Mouse (Mus musculus) cerebellum, adult (tissue): Measurements from ENCODE around the gene Gm6583.

Experiments used
- ATAC-seq: cut with Nextera tagmentation; 2 replicates; pipeline ENCODE4 v1.9.2; 2017; ENCODE audit warnings: mild to moderate bottlenecking, moderate library complexity, mixed read lengths; ENCODE audit not compliant: insufficient number of reproducible peaks, low FRiP score, low TSS enrichment

The Gm6583 gene

DNA sequence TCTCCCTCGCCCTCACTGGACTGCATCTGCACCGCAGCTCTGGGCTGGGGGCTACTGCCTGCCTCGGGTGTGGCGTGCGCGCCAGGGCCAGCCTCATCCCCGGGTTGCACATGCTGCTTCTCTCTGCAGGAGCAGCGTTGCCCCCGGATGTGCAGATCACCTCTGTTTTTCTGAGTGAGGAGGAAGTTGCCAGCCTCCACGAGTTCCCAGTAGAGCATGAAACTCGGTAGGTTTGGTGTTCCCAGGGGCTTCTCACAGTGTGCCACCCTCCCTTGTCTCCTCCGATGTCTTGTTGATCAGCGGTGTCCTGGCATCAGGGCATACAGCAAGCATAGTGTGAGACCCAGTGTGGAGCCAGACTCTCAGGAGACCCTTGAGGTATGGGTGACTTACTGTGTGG is 13.5 kb upstream of the Gm6583 start:
- ATAC-seq, result no peak

DNA sequence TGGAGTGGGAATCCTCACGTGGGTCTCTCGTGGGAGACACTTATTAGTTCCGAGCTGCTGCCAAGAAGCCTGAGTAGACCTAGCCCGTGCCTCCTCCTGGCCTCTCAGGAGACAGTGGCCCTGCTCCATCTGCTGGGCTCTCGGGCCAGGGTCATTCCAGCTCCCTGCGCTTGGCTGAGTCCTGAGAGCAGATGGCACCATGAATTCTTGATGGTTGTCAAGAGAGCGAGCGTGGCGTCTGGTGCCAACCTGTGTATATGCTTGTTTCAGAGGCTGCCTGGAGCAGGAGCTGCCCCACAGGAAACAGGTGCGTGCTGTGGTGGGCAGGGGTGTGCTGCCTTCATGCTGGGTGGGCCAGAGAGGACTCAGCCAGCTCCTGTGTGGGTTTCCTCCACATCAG is 12.8 kb upstream of the Gm6583 start:
- ATAC-seq, result peak; percentile 81

DNA sequence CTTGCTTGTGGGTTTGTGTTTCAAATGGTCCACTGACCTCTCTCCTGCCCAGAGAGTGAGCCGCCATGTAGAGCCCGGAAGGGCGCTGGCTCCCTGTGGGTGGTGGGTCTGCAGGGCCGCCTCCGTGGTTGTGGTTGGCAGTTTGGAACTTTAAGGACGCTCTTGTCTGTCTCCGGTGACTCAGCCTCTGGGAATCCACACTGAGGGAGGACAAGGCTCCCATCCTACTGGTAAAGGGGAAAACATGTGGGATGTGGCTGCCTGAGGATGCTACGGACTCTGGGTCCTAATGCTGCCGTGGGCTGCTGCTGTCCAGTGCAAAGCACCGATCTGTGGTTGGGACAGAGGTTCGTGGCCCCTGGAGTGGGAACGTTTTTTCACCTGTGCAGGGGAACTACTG is 12.1 kb upstream of the Gm6583 start:
- ATAC-seq, result no peak

DNA sequence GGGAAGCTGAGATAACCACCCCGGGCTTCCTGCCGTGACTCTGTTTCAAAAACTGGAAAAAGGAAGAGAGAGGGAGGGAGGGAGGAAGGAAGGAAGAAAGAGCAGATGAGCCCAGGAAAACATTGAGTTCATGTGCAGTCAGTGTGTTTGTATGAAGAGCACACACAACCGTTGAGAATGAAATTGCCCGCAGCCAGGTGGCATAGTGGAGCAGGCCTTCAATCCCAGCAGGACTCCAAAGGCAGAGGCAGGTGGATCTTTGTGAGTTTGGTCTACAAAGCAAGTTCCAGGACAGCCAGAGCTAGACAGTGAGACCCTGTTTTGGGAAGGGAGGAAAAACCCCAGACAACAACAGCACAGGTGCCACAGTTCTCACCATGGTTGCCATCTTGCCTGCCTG is 11.5 kb upstream of the Gm6583 start:
- no peak for ATAC-seq

DNA sequence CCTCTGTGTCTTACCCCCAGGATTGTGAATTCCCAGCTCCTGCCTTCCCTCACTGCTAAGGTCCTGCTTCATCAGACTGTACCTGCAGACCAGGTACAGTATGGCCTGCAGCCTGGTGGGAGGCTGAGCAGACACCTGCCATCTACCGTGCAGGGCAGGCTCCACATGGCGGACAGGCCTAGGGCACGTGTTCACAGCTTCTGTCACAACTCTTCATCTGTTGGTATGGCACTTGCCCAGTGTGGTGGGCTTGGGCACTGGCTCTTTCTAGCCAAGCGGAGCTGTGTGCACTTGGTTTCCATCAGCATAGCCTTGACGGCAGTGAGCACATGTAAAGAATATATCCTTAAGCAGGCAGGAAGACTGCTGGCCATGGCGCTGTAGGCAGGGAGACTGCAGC is 11.0 kb upstream of the Gm6583 start:
- no peak for ATAC-seq

DNA sequence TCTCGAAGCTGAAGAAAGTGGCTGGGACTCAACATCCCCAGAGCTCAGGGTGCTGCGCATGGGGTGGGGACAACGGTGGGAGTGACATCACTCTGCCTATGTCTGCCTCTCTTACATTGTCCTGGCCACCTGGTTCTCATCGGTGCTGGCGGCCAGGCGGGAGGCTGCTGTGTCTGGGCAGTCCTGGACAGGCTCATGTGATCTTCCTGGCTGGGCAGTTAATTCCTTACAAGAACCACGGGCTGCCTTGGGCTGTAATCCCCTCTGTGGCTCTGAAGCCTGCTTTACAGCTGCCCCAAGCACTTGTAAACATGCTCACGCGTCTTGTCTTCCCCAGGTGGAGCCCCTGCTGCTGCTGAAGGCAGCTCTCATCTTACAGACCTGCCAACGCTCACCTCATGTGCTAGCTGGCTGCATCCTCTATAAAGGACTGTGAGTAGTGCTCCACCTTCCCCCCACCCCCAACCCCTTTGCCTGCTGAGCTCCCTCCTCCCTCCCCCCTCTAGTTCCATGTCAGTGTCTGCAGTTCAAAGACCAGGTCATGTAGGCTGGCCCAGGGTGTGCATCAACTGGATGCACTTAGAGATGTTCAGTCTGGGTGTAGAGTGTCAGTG is 8.5 kb upstream of the Gm6583 start:
- no peak for ATAC-seq

DNA sequence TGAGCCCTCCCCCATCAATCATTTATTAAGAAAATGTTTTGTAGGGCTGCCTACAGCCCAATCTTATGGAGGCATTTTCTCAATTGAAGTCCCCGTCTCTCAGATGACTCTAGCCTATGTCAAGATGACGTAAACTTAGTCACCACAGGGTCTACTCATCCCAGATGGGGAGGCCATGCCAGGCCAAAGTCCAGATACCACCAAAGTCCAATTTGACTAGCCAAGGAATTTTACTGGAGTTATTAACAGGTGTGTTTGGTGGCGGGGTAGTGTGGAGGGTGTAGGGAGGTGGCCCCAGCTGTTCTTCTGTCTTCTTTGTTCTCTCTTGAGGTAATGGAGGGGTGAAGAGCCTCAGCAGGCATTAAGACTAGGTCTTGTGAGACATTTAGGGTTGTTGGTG is 4.2 kb upstream of the Gm6583 start:
- no peak for ATAC-seq

DNA sequence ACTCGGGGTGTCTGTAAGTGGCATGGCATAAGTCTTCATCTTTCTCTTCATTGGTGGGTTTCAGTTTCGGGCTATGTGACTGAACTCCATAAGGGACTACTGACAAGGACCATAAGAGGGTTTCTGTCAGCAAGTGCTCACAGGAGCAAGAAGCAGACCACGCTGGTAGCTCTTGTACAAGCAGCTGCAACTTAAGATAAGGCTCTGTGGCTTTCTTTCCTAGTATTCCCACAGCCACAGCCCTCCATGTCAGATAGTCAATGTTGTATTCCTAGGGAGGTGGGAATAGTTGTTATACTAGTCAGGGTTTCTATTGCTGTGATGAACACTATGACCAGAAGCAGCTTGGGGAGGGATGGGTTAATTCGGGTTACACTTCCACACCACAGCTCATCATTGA is 3.7 kb upstream of the Gm6583 start:
- ATAC-seq, result no peak

DNA sequence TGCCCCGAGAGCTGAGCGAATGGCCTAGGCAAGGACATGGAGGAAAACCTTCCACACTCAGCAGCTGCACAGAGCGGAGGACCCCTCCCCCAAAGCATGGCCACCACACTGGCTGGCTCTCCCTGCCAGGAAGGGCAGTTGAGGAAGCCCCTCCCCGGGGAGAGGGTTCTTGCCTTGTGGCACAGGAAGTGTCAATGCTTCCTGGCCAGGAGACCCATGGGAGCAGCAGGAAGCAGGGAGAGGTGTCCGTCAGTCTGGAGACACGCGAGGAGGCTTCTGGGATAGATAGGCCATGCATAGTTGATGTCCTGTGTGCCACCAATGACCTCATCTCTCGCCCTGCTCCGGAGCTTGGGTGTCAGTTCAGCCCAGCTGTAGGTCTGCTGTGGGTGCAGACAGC is 489 bp upstream of the Gm6583 start:
- ATAC-seq, result no peak

DNA sequence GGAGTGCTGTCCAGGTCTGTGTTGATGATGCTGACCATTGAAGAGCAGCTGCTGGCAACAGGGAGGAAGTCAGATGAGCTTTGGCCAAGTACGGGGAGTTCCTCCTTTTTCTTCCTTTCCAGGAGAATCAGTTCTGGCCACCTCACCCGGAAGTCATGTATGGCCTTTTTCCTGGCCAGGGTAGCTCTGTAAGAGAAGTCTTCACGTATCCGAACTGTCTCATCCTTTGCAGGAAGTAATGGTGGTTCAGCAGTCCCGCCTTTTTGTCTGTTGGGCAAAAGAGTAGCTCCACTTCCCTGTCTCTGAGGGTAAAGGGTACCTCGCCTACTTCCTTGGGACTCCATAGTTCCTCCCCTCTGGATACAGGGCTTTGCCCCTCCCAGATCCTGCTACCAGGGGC is 340 bp downstream of the Gm6583 start:
- ATAC-seq, result no peak

DNA sequence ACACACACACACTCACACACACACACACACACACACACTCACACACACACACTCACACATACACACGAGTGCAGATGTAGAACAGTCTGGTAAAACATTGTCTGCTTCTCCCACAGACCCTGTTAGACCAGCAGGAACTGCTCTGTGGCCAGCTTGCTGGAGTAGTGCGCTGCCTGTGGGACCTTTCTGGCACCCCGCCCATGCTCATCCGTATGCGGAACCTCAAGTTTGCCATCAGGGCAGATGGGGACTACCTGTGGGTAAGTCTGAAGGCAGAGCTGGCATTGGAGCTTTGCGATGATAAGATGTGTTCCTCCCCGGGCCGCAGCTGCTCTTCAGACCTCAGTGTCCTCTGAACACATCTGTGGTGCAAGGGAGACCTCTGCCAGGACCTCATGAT is 6.7 kb downstream of the Gm6583 start:
- ATAC-seq, result no peak

DNA sequence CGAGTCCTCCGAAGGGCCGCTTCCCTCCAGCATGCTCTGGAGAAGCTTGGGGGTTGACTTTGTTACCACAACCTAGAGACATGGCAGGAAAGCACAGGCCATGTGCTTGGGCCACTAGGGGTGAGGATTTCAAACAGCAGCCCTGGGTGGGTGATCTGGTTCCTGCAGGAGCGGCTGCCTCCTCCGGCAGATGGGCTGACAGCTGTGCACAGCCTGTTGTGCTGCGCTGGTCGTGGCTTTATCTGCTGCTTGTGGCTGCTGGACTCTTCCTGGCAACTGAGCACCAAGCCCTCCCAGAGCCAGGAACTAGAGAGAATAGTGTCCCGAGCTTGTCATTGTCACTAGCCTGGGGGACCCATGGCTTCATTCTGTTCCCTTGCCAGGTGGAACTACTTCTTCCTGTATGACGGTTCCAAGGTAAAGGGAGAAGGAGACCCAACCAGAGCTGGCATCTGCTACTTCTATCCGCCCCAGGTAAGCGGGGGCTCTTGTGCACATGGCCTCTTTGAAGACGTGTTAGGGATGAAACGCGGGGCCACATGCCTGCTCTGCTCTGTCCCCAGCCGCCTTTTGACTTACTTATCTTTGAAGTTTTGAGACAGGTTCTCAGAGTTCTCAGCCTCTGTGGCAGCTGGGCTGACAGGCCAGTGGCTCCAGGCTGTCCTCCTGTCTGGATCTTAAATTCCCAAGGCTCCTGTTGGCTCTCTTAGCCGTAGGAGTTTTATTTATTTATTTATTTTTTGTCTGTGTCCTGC is 9.4 kb downstream of the Gm6583 start:
- ATAC-seq, result no peak

DNA sequence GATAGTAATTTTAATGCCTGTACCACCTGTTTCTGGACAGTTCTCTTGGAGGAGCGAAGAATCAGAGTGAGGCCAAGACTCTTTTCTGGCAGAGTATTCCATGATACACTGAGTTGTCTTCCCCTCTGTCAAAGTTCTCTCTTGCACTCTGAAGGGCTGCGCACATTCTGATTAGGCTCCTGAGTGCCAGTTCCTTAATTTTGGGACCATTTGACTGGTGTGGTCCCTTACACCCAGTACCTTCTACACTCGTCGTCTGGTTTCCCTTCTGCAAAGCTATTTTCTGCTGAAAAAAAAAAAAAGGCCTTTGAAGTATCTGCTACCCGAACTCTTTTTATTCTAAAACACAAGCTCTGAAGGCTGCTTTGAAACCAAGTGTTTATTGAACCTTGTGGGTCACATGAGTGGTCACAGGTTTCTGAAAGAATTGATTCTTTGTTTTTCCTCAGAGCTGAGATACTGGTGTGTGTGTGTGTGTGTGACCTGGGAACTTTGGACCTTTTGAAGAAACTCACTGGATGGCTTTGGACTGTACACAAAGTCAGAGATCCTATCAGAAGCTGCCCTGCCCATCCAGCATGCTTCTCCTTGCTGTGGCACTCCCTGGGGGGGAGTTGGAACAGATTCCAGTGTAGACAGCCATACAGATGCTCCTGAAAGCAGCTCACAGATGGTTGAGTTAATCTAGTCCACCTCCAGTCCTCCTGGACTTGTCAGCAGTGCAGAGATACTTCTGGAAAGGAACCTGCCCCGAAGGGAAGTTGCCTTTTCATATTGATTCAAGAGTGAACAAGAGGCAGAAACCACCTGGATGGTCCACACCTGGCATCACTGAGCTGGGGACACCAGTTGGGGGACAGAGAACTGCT is 11.5 kb downstream of the Gm6583 start:
- ATAC-seq, result no peak

DNA sequence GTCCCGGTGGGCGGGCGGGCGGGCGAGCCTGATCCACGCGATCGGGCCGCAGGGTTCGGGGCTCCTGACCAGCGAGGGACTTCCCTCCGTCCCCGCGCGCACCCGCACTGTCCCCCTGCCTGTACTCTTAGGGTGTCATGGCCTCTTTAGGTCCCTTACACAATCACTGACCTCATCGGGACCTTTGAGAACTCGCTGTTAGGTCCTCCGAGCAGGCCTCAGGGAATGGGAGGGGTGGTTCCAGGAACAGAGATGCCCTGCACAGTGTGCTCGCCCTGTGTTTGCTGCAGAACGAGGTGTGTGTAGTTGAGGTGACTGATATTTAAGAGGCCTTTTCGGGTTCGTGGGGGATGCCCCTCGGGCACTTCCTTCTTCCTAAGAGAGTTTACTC is 12.6 kb downstream of the Gm6583 start:
- peak; percentile 45; the same call in 1 of the 2 replicates for ATAC-seq

DNA sequence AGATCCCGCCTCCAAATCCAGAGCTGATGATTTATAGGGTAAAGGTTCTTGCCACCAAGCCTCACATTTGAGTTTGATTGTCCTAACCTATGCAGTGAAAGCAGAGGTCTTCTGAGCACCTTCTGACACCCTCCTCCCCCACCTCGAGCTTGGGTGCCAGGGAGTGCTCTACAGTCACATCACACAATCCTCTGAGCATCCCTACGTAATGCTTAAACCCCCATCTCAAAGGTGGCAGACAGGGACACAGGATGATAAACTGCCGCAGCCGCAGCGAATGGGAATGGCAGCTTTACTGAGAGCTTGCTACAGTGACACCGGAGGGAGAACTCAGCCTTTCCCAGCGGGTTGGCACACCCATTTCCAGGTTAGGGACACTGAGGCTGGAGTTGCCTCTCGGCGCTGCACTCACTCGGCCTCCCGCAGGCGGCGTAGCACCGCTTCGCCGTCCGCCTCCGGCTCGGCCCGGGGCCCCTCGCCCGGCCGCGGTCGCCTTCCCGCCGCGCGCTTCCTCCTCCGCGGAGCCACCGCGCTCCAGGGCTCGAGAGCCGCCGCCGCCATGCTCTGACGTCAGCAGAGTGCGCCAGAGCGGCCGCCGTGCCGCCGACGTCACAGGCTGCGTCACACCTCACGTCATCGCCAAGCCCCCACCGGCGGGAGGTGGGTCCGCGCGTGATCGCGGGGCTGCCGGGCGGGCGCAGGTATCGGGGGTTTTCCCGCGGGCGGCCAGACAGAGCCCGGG is 13.2 kb downstream of the Gm6583 start, which contains the start of the genes Srrd and Hps4:
TSS of gene Srrd (minus strand) at position 578 of the 742 bp plus-strand sequence.
TSS of gene Hps4 (plus strand) at position 621 of the 742 bp plus-strand sequence.
- peak; percentile 51; the same call in 1 of the 2 replicates for ATAC-seq

DNA sequence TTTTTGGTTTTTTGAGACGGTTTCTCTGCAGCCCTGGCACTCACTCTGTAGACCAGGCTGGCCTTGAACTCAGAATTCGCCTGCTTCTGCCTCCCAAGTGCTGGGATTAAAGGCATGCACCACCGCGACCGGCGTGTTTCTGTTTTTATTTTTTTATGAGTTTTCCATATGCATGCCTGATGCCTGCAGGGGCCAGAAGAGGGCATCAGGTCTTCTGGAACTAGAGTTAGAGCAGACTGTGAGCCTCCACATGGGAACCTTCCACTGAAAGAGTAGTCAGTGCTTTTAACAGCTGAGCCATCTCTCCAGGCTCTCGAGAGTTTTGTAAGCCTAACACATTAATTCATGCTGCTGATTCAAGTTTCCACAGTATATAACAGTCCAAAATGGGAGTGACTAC is 16.6 kb downstream of the Gm6583 start:
- no peak for ATAC-seq

DNA sequence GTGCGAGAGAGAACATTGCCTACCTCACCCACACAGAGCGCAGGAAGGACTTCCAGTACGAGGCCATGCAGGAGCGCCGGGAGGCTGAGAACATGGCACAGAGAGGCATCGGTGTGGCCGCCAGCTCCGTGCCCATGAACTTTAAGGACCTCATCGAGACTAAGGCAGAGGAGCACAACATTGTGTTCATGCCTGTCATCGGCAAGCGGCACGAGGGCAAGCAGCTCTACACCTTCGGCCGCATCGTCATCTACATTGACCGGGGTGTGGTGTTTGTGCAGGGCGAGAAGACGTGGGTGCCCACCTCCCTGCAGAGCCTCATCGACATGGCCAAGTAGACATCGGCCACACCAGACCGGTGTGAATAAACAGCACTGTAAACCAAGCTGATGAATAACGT is 18.8 kb downstream of the Gm6583 start:
- no peak for ATAC-seq

DNA sequence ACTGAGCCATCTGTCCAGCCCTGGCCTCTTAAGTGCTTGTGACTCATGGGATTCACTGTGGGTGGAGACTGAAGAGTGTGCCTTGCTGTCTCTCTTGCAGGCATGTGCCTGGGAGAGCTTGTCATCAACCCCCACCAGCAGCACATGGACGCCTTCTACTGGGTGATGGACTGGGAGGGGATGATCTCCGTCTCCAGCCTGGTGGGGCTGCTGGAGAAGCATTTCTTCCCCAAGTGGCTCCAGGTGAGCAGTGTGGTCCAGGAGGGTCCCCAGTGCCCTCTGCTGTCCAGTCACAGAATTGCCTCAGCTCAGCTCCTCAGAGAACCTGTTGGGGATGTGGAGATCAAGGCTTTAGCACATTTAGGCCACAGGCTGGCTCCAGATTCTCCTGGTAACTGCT is 20.4 kb downstream of the Gm6583 start:
- ATAC-seq, result no peak

DNA sequence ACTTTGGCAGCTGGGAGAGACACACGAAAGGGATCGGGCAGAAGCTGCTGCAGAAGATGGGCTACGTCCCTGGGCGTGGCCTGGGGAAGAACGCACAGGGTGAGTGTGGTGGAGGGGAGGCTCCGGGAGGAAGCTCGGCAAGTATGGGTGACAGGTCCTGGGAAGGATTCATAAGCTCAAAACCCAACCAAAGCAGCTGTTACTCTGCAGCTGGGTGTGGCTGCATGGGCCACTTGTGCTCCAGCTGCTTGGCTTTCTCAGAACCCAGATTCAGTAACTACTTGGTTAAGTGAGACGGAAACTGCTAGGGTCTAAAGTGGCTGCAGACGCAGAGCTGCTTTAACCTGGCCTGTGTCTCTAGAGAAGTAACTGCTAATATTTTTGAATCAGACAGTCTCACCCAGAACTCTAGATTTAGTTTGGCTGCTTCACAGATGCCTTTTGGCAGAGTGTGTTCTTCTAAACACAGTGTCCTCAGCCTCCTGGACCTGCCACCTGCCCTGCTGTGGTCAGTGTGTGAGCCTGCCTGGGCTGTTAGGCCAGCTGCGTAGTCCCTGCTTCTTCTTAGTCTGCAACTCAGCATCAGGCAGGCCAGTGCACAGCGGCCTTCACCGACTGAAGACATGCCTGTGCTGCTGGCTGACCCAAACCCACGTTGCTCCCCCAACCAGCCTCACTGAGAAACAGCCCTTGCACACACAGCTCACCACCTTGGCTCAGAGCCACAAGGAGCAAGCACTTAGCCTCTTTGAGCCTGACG is 25.8 kb downstream of the Gm6583 start:
- no peak for ATAC-seq

DNA sequence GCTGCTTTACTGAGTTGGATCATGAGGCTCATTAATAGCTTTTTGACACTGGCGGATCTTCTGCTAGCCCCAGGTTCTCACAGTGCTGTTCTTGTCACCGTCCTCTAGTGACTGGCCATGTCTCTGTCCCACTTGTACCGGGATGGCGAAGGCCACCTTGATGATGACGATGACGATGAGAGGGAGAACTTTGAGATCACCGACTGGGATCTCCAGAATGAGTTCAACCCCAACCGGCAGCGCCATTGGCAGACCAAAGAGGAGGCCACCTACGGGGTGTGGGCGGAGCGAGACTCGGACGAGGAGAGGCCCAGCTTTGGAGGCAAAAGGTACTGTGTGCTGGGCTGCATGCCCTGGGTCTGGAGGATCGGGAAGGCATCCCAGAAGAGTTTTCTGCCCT is 28.0 kb downstream of the Gm6583 start:
- no peak for ATAC-seq
